Mouse (Mus musculus): ENCODE data around the gene Khk. TPM values are rescaled to one million over a fixed set of nuclear protein-coding genes. Genes with fewer than 3 reads are reported as not detected.

Khk gene
- polyA plus RNA-seq, 1 experiment from 2014 or later: 36.0 TPM

- H3K27ac ChIP-seq (ENCODE audit: low read length): peak overlapping the region; percentile 93
- H3K9ac ChIP-seq (ENCODE audit: low read depth, low read length): peak overlapping the region; percentile 77
- H3K4me3 ChIP-seq (ENCODE audit: low read depth, low read length): peak overlapping the region; percentile 87
- no peaks in the 10 kb centered on the region for H3K9me3 ChIP-seq (replicated peaks; ENCODE audit: control insufficient read depth, low read length)
- peaks cover 24% of the 10 kb centered on the region for H3K4me1 ChIP-seq (ENCODE audit: control insufficient read depth, low read depth, low read length)
- under 1% methylated on average over 28 of the region's 28 CpGs for WGBS (ENCODE audit: insufficient replicate concordance)
- H3K36me3 ChIP-seq (ENCODE audit: control insufficient read depth, insufficient read depth): 0 out of 2 replicates have a peak, but pooled peaks cover 9% of the 10 kb centered on the region
- H3K4me2 ChIP-seq (ENCODE audit: low read depth, low read length): peak overlapping the region; percentile 92
- no peaks in the 10 kb centered on the region for H3K27me3 ChIP-seq (ENCODE audit: control insufficient read depth, insufficient read depth, low read depth, low read length)
- peak; percentile 81 for ATAC-seq (ENCODE audit: low read depth)
Measured at GRCm38 (mm10) chr5:30887858-30888336, 33.3 kb upstream of the Khk start.

- Histone ChIP-seq H3K27ac (ENCODE audit: low read length) (peak within 1 kb of the TSS; percentile 93), H3K27me3 (ENCODE audit: control insufficient read depth, insufficient read depth, low read depth, low read length) (no peaks in the 10 kb centered on the region), H3K36me3 (ENCODE audit: control insufficient read depth, insufficient read depth) (peaks cover 14% of the 10 kb centered on the region), H3K9ac (ENCODE audit: low read depth, low read length) (peak within 1 kb of the TSS; percentile 84), H3K4me2 (ENCODE audit: low read depth, low read length) (peak within 1 kb of the TSS; percentile 92), H3K9me3 (replicated peaks; ENCODE audit: control insufficient read depth, low read length) (no peaks in the 10 kb centered on the region), H3K4me1 (ENCODE audit: control insufficient read depth, low read depth, low read length) (peaks cover 24% of the 10 kb centered on the region), H3K4me3 (ENCODE audit: low read depth, low read length) (peak within 1 kb of the TSS; percentile 87)
- ATAC-seq (ENCODE audit: low read depth): peak; percentile 83
- WGBS (ENCODE audit: insufficient replicate concordance): under 1% methylated on average over 39 of the region's 42 CpGs
Measured at GRCm38 (mm10) chr5:30888337-30889087, 32.7 kb upstream of the Khk start, which contains the start of gene Agbl5. Gene Agbl5 (plus strand): TSS chr5:30888694.

GRCm38 (mm10) chr5:30889088-30889754 lies 32.0 kb upstream of the Khk start:
- no peaks in the 10 kb centered on the region for H3K9me3 ChIP-seq (replicated peaks; ENCODE audit: control insufficient read depth, low read length)
- H3K4me3 ChIP-seq (ENCODE audit: low read depth, low read length): peak overlapping the region; percentile 87
- H3K4me1 ChIP-seq (ENCODE audit: control insufficient read depth, low read depth, low read length): peaks cover 24% of the 10 kb centered on the region
- peak overlapping the region; percentile 93 for H3K27ac ChIP-seq (ENCODE audit: low read length)
- peak overlapping the region; percentile 84 for H3K9ac ChIP-seq (ENCODE audit: low read depth, low read length)
- peak overlapping the region; percentile 92 for H3K4me2 ChIP-seq (ENCODE audit: low read depth, low read length)
- peaks cover 17% of the 10 kb centered on the region for H3K36me3 ChIP-seq (ENCODE audit: control insufficient read depth, insufficient read depth)
- peak; percentile 33 for ATAC-seq (ENCODE audit: low read depth)
- 1% methylated on average over 41 of the region's 42 CpGs for WGBS (ENCODE audit: insufficient replicate concordance)
- H3K27me3 ChIP-seq (ENCODE audit: control insufficient read depth, insufficient read depth, low read depth, low read length): no peaks in the 10 kb centered on the region

- whole genome bisulfite sequencing (ENCODE audit: insufficient replicate concordance): 74% methylated on average over 7 of the region's 7 CpGs
- Histone ChIP-seq H3K4me3 (ENCODE audit: low read depth, low read length) (no peak overlapping the region), H3K4me2 (ENCODE audit: low read depth, low read length) (peak overlapping the region; percentile 92; the same call in 1 of the 2 replicates), H3K9me3 (replicated peaks; ENCODE audit: control insufficient read depth, low read length) (no peaks in the 10 kb centered on the region), H3K27ac (ENCODE audit: low read length) (no peak overlapping the region), H3K4me1 (ENCODE audit: control insufficient read depth, low read depth, low read length) (peaks cover 24% of the 10 kb centered on the region), H3K36me3 (ENCODE audit: control insufficient read depth, insufficient read depth) (peaks cover 17% of the 10 kb centered on the region), H3K27me3 (ENCODE audit: control insufficient read depth, insufficient read depth, low read depth, low read length) (no peaks in the 10 kb centered on the region), H3K9ac (ENCODE audit: low read depth, low read length) (no peak overlapping the region)
- no peak for ATAC-seq (ENCODE audit: low read depth)
Measured at GRCm38 (mm10) chr5:30890375-30890774, 30.9 kb upstream of the Khk start.

- H3K4me3 ChIP-seq (ENCODE audit: low read depth, low read length): no peak overlapping the region
Measured at GRCm38 (mm10) chr5:30901860-30902259, 19.4 kb upstream of the Khk start.

GRCm38 (mm10) chr5:30907413-30908059 lies 13.7 kb upstream of the Khk start, which contains the start of gene Ost4:
Gene Ost4 (minus strand): TSS chr5:30907788.
- Histone ChIP-seq H3K4me2 (ENCODE audit: low read depth, low read length) (peak within 1 kb of the TSS; percentile 97), H3K27me3 (ENCODE audit: control insufficient read depth, insufficient read depth, low read depth, low read length) (no peaks in the 10 kb centered on the region), H3K36me3 (ENCODE audit: control insufficient read depth, insufficient read depth) (peaks cover 10% of the 10 kb centered on the region), H3K4me3 (ENCODE audit: low read depth, low read length) (peak within 1 kb of the TSS; percentile 74), H3K4me1 (ENCODE audit: control insufficient read depth, low read depth, low read length) (peaks cover 22% of the 10 kb centered on the region), H3K9ac (ENCODE audit: low read depth, low read length) (peak within 1 kb of the TSS; percentile 87), H3K9me3 (replicated peaks; ENCODE audit: control insufficient read depth, low read length) (no peaks in the 10 kb centered on the region), H3K27ac (ENCODE audit: low read length) (peak within 1 kb of the TSS; percentile 94)
- under 1% methylated on average over 58 of the region's 58 CpGs for WGBS (ENCODE audit: insufficient replicate concordance)
- peak; percentile 96 for ATAC-seq (ENCODE audit: low read depth)

More at GRCm38 (mm10) chr5:30901860-30902259, 19.4 kb upstream of the Khk start:
- H3K4me1 ChIP-seq (ENCODE audit: control insufficient read depth, low read depth, low read length): peaks cover 10% of the 10 kb centered on the region
- H3K9ac ChIP-seq (ENCODE audit: low read depth, low read length): no peak overlapping the region
- ATAC-seq (ENCODE audit: low read depth): no peak
- H3K4me2 ChIP-seq (ENCODE audit: low read depth, low read length): no peak overlapping the region
- H3K9me3 ChIP-seq (replicated peaks; ENCODE audit: control insufficient read depth, low read length): no peaks in the 10 kb centered on the region
- peaks cover 16% of the 10 kb centered on the region for H3K36me3 ChIP-seq (ENCODE audit: control insufficient read depth, insufficient read depth)
- no peak overlapping the region for H3K27ac ChIP-seq (ENCODE audit: low read length)
- WGBS (ENCODE audit: insufficient replicate concordance): 77% methylated on average over 5 of the region's 5 CpGs
- no peaks in the 10 kb centered on the region for H3K27me3 ChIP-seq (ENCODE audit: control insufficient read depth, insufficient read depth, low read depth, low read length)

- peaks cover 10% of the 10 kb centered on the region; the same call in 1 of the 2 replicates for H3K36me3 ChIP-seq (ENCODE audit: control insufficient read depth, insufficient read depth)
- peak overlapping the region; percentile 82 for H3K9ac ChIP-seq (ENCODE audit: low read depth, low read length)
- no peaks in the 10 kb centered on the region for H3K9me3 ChIP-seq (replicated peaks; ENCODE audit: control insufficient read depth, low read length)
- H3K4me3 ChIP-seq (ENCODE audit: low read depth, low read length): peak overlapping the region; percentile 74
- peak overlapping the region; percentile 97 for H3K4me2 ChIP-seq (ENCODE audit: low read depth, low read length)
- H3K27ac ChIP-seq (ENCODE audit: low read length): peak overlapping the region; percentile 84
- ATAC-seq (ENCODE audit: low read depth): no peak
- 42% methylated on average over 13 of the region's 13 CpGs for WGBS (ENCODE audit: insufficient replicate concordance)
- no peaks in the 10 kb centered on the region for H3K27me3 ChIP-seq (ENCODE audit: control insufficient read depth, insufficient read depth, low read depth, low read length)
- H3K4me1 ChIP-seq (ENCODE audit: control insufficient read depth, low read depth, low read length): peaks cover 27% of the 10 kb centered on the region
Measured at GRCm38 (mm10) chr5:30908426-30909299, 12.6 kb upstream of the Khk start.

- no peak overlapping the region for H3K4me3 ChIP-seq (ENCODE audit: low read depth, low read length)
- H3K27ac ChIP-seq (ENCODE audit: low read length): peak overlapping the region; percentile 45
- H3K9ac ChIP-seq (ENCODE audit: low read depth, low read length): no peak overlapping the region
- no peak overlapping the region for H3K4me2 ChIP-seq (ENCODE audit: low read depth, low read length)
- WGBS (ENCODE audit: insufficient replicate concordance): 28% methylated on average over 7 of the region's 7 CpGs
- H3K4me1 ChIP-seq (ENCODE audit: control insufficient read depth, low read depth, low read length): peaks cover 33% of the 10 kb centered on the region
- H3K27me3 ChIP-seq (ENCODE audit: control insufficient read depth, insufficient read depth, low read depth, low read length): no peaks in the 10 kb centered on the region
- no peak for ATAC-seq (ENCODE audit: low read depth)
- H3K36me3 ChIP-seq (ENCODE audit: control insufficient read depth, insufficient read depth): peaks cover 3% of the 10 kb centered on the region; the same call in 1 of the 2 replicates
- H3K9me3 ChIP-seq (replicated peaks; ENCODE audit: control insufficient read depth, low read length): no peaks in the 10 kb centered on the region
Measured at GRCm38 (mm10) chr5:30909300-30909659, 12.0 kb upstream of the Khk start.
